Mouse (Mus musculus): ENCODE results near the gene Zc3h18. TPM values are rescaled to one million over a fixed set of nuclear protein-coding genes. Genes with fewer than 3 reads are reported as not detected.

Zc3h18 gene
- polyA plus RNA-seq, 1 experiment from 2014 or later, result 45.8 TPM

- no peaks in the 10 kb centered on the region for H3K36me3 ChIP-seq (ENCODE audit: control insufficient read depth, insufficient read depth, low read length)
- WGBS, result 81% methylated on average over 11 of the region's 11 CpGs
- no peak overlapping the region for H3K27ac ChIP-seq (replicated peaks; ENCODE audit: low read depth, low read length)
- H3K9me3 ChIP-seq (ENCODE audit: control insufficient read depth, low read length), result no peaks in the 10 kb centered on the region
- H3K9ac ChIP-seq (ENCODE audit: low read length), result no peak overlapping the region
- ATAC-seq (ENCODE audit: insufficient number of reproducible peaks, low FRiP score, low TSS enrichment, low read depth) (no peak), DNase-seq (ENCODE audit: low spot score) (no peak)
- peaks cover 28% of the 10 kb centered on the region for H3K27me3 ChIP-seq (ENCODE audit: control insufficient read depth, insufficient read depth, low read length)
- no peak overlapping the region for H3K4me2 ChIP-seq (ENCODE audit: low read depth, severe bottlenecking)
- H3K4me3 ChIP-seq (ENCODE audit: low read depth, low read length), result no peak overlapping the region
- peaks cover 11% of the 10 kb centered on the region for H3K4me1 ChIP-seq (ENCODE audit: control insufficient read depth, insufficient read depth, low read length)
Measured at GRCm38 (mm10) chr8:122457171-122457570, 80.8 kb downstream of the Zc3h18 start.

- Histone ChIP-seq H3K27ac (replicated peaks; ENCODE audit: low read depth, low read length) (no peak overlapping the region), H3K27me3 (ENCODE audit: control insufficient read depth, insufficient read depth, low read length) (peaks cover 28% of the 10 kb centered on the region), H3K4me2 (ENCODE audit: low read depth, severe bottlenecking) (no peak overlapping the region), H3K4me3 (ENCODE audit: low read depth, low read length) (no peak overlapping the region), H3K9ac (ENCODE audit: low read length) (no peak overlapping the region), H3K36me3 (ENCODE audit: control insufficient read depth, insufficient read depth, low read length) (no peaks in the 10 kb centered on the region), H3K9me3 (ENCODE audit: control insufficient read depth, low read length) (no peaks in the 10 kb centered on the region), H3K4me1 (ENCODE audit: control insufficient read depth, insufficient read depth, low read length) (peaks cover 11% of the 10 kb centered on the region)
- DNase-seq (ENCODE audit: low spot score) (no peak), ATAC-seq (ENCODE audit: insufficient number of reproducible peaks, low FRiP score, low TSS enrichment, low read depth) (no peak)
- WGBS, result 55% methylated on average over 6 of the region's 6 CpGs
Measured at GRCm38 (mm10) chr8:122459218-122459900, 83.0 kb downstream of the Zc3h18 start.

- no peak for ATAC-seq (ENCODE audit: insufficient number of reproducible peaks, low FRiP score, low TSS enrichment, low read depth)
- Histone ChIP-seq H3K4me1 (ENCODE audit: control insufficient read depth, insufficient read depth, low read length) (peaks cover 11% of the 10 kb centered on the region), H3K4me2 (ENCODE audit: low read depth, severe bottlenecking) (peak overlapping the region; percentile 50), H3K27me3 (ENCODE audit: control insufficient read depth, insufficient read depth, low read length) (peaks cover 28% of the 10 kb centered on the region), H3K9me3 (ENCODE audit: control insufficient read depth, low read length) (no peaks in the 10 kb centered on the region), H3K4me3 (ENCODE audit: low read depth, low read length) (peak overlapping the region; percentile 15; the same call in 1 of the 2 replicates), H3K9ac (ENCODE audit: low read length) (no peak overlapping the region), H3K27ac (replicated peaks; ENCODE audit: low read depth, low read length) (no peak overlapping the region), H3K36me3 (ENCODE audit: control insufficient read depth, insufficient read depth, low read length) (no peaks in the 10 kb centered on the region)
- no peak for DNase-seq (ENCODE audit: low spot score)
- WGBS, result 34% methylated on average over 7 of the region's 7 CpGs
Measured at GRCm38 (mm10) chr8:122459990-122460389, 83.6 kb downstream of the Zc3h18 start.

- Histone ChIP-seq H3K9ac (ENCODE audit: low read length) (no peak within 1 kb of the TSS), H3K4me1 (ENCODE audit: control insufficient read depth, insufficient read depth, low read length) (peaks cover 11% of the 10 kb centered on the region)
Measured at GRCm38 (mm10) chr8:122460524-122461472, 84.4 kb downstream of the Zc3h18 start, which contains the start of gene Snai3. TSS of gene Snai3 (minus strand) at chr8:122460733.

GRCm38 (mm10) chr8:122461473-122462148, 85.2 kb downstream of the Zc3h18 start:
- ATAC-seq (ENCODE audit: insufficient number of reproducible peaks, low FRiP score, low TSS enrichment, low read depth) (no peak), DNase-seq (ENCODE audit: low spot score) (no peak)
- Histone ChIP-seq H3K36me3 (ENCODE audit: control insufficient read depth, insufficient read depth, low read length) (peaks cover 2% of the 10 kb centered on the region), H3K4me3 (ENCODE audit: low read depth, low read length) (no peak overlapping the region), H3K27me3 (ENCODE audit: control insufficient read depth, insufficient read depth, low read length) (peaks cover 28% of the 10 kb centered on the region), H3K4me2 (ENCODE audit: low read depth, severe bottlenecking) (no peak overlapping the region), H3K27ac (replicated peaks; ENCODE audit: low read depth, low read length) (no peak overlapping the region), H3K9me3 (ENCODE audit: control insufficient read depth, low read length) (no peaks in the 10 kb centered on the region), H3K9ac (ENCODE audit: low read length) (no peak overlapping the region), H3K4me1 (ENCODE audit: control insufficient read depth, insufficient read depth, low read length) (peaks cover 11% of the 10 kb centered on the region)
- 65% methylated on average over 11 of the region's 11 CpGs for WGBS

More at GRCm38 (mm10) chr8:122460524-122461472, 84.4 kb downstream of the Zc3h18 start, which contains the start of gene Snai3:
- Histone ChIP-seq H3K4me2 (ENCODE audit: low read depth, severe bottlenecking) (peak within 1 kb of the TSS; percentile 50), H3K27ac (replicated peaks; ENCODE audit: low read depth, low read length) (no peak within 1 kb of the TSS), H3K9me3 (ENCODE audit: control insufficient read depth, low read length) (no peaks in the 10 kb centered on the region), H3K36me3 (ENCODE audit: control insufficient read depth, insufficient read depth, low read length) (no peaks in the 10 kb centered on the region), H3K4me3 (ENCODE audit: low read depth, low read length) (peak within 1 kb of the TSS; percentile 15), H3K27me3 (ENCODE audit: control insufficient read depth, insufficient read depth, low read length) (peaks cover 28% of the 10 kb centered on the region)
- ATAC-seq (ENCODE audit: insufficient number of reproducible peaks, low FRiP score, low TSS enrichment, low read depth), result peak; percentile 65; the same call in 1 of the 2 replicates
- DNase-seq (ENCODE audit: low spot score), result peak; percentile 67
- 4% methylated on average over 56 of the region's 56 CpGs for WGBS

GRCm38 (mm10) chr8:122462510-122462909, 86.1 kb downstream of the Zc3h18 start:
- peaks cover 11% of the 10 kb centered on the region for H3K4me1 ChIP-seq (ENCODE audit: control insufficient read depth, insufficient read depth, low read length)
- no peak overlapping the region for H3K4me2 ChIP-seq (ENCODE audit: low read depth, severe bottlenecking)
- H3K9me3 ChIP-seq (ENCODE audit: control insufficient read depth, low read length), result no peaks in the 10 kb centered on the region
- H3K4me3 ChIP-seq (ENCODE audit: low read depth, low read length), result no peak overlapping the region
- no peak for ATAC-seq (ENCODE audit: insufficient number of reproducible peaks, low FRiP score, low TSS enrichment, low read depth)
- no peak overlapping the region for H3K27ac ChIP-seq (replicated peaks; ENCODE audit: low read depth, low read length)
- H3K9ac ChIP-seq (ENCODE audit: low read length), result no peak overlapping the region
- H3K36me3 ChIP-seq (ENCODE audit: control insufficient read depth, insufficient read depth, low read length), result peaks cover 6% of the 10 kb centered on the region
- peaks cover 28% of the 10 kb centered on the region for H3K27me3 ChIP-seq (ENCODE audit: control insufficient read depth, insufficient read depth, low read length)
- DNase-seq (ENCODE audit: low spot score), result no peak
- WGBS, result 69% methylated on average over 8 of the region's 8 CpGs

- ATAC-seq (ENCODE audit: insufficient number of reproducible peaks, low FRiP score, low TSS enrichment, low read depth) (no peak), DNase-seq (ENCODE audit: low spot score) (no peak)
- 60% methylated on average over 12 of the region's 12 CpGs for WGBS
- no peak overlapping the region for H3K9ac ChIP-seq (ENCODE audit: low read length)
- H3K4me3 ChIP-seq (ENCODE audit: low read depth, low read length), result no peak overlapping the region
- H3K4me1 ChIP-seq (ENCODE audit: control insufficient read depth, insufficient read depth, low read length), result peaks cover 11% of the 10 kb centered on the region
- H3K4me2 ChIP-seq (ENCODE audit: low read depth, severe bottlenecking), result no peak overlapping the region
- peaks cover 28% of the 10 kb centered on the region for H3K27me3 ChIP-seq (ENCODE audit: control insufficient read depth, insufficient read depth, low read length)
- H3K36me3 ChIP-seq (ENCODE audit: control insufficient read depth, insufficient read depth, low read length), result peaks cover 9% of the 10 kb centered on the region
- no peaks in the 10 kb centered on the region for H3K9me3 ChIP-seq (ENCODE audit: control insufficient read depth, low read length)
- H3K27ac ChIP-seq (replicated peaks; ENCODE audit: low read depth, low read length), result no peak overlapping the region
Measured at GRCm38 (mm10) chr8:122463651-122464640, 87.5 kb downstream of the Zc3h18 start.

Data from limb, embryonic 11.5 days (tissue).